Mouse (Mus musculus) small intestine, adult 2 months (tissue): ENCODE measurements at regions not wholly inside any gene's neighbourhood (a gene's known extent, or its start where the extent isn't known, plus 50 kb on each side); places are given as distances from the start of the nearest gene placed in this dataset.

ENCODE experiments used
- CTCF ChIP-seq: fragments of 200-500 bp; IDR thresholded peaks from 2 replicates; pipeline ENCODE4 v1.5.1; 2012; ENCODE audit warnings: low read depth, mild to moderate bottlenecking, control low read depth, inconsistent platforms, low read length, moderate library complexity, mixed read lengths; ENCODE audit not compliant: insufficient replicate concordance, insufficient read length; ENCODE audit errors: extremely low read depth
- POLR2A ChIP-seq: fragments of 200-500 bp; IDR thresholded peaks from 2 replicates; pipeline ENCODE4 v1.6.1; 2012; ENCODE audit warnings: low read depth, mild to moderate bottlenecking, control low read depth, inconsistent platforms, low read length, moderate library complexity

- TF ChIP-seq CTCF (no peak), POLR2A (no peak)
These were observed 119.8 kb upstream of the Klf3 start for GRCm38 (mm10) chr5:64683419-64683818.
